Mouse (Mus musculus) gastrocnemius, postnatal 25 days (tissue): ENCODE measurements around the gene Tigd3. TPM values are rescaled to one million over a fixed set of nuclear protein-coding genes. Genes with fewer than 3 reads are reported as not detected.
"Not testable (repeated sequence)": the region's sequence is repeated elsewhere in the genome, so short reads cannot be mapped to it uniquely, and the experiment has no call there.

Experiments used
- DNase-seq: peaks from one replicate; pipeline ENCODE4 v3.0.0; 2022
- total RNA-seq, 2 experiments: library from RNA; stranded (reverse); gene quantifications; 1 replicate in 1 of 2; 2 replicates in 1 of 2; pipeline ENCODE4 v1.2.3; 2021

Gene Tigd3
- total RNA-seq, 2 experiments from 2014 or later = 0.15 to 0.35 TPM

DNA sequence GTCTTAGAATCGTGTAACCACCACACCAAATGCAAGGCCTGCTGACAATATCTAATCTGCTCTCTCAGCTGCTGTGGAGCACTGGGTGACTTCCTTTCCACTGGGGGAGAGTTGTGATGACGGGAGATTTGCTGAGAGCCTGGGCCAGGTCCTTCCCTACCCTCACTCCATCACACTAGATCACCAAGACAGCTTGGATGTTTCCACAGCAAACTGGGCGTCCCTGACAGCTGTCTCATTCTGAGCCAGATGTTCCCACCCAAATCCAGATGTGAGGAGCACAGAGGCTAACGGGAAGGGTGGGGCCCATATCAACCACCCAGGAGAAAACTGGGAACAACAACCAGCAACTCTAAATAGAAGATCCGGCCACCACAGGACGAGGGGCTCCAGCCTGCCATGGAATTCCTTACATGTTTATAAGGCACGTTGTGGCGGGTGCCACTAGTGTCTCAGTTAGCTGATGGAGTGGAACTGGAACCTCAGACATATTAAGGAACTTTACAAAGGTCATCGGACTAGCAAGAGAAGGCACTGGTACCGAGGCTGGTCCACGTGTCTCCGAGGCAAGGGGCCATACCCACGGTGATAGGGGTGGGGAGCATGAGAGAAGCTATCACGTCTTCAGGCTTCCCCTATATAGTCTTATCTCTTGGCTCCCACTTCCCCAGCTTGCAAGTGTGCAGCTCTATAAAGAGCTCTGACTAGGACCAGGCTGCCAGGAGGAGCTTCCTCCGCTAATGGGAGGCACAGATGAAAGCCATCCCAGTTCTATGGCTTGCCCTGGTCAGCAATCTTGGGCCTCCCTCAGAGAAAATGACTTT is 28.4 kb upstream of the Tigd3 start:
- DNase-seq = peak; percentile 70

DNA sequence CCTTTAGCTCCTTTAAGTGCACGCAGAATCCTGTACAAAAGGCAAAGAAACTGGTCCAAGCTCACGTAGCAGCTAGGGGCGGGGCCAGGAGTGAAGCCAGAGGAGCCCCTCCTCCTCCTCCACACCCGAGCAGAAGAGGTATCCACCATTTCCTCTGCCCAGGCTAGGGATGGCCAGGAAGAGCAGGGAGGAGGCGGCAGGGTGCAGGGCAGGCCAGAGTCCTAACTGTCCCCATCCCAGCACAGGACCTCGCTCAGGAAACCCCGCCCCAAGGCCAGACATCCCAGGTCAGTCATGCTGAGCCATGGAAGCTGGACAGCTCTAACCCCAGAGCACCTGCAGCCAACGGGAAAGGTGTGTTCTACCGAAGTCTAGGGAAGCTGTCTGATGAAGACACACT is 27.8 kb upstream of the Tigd3 start:
- no peak for DNase-seq

DNA sequence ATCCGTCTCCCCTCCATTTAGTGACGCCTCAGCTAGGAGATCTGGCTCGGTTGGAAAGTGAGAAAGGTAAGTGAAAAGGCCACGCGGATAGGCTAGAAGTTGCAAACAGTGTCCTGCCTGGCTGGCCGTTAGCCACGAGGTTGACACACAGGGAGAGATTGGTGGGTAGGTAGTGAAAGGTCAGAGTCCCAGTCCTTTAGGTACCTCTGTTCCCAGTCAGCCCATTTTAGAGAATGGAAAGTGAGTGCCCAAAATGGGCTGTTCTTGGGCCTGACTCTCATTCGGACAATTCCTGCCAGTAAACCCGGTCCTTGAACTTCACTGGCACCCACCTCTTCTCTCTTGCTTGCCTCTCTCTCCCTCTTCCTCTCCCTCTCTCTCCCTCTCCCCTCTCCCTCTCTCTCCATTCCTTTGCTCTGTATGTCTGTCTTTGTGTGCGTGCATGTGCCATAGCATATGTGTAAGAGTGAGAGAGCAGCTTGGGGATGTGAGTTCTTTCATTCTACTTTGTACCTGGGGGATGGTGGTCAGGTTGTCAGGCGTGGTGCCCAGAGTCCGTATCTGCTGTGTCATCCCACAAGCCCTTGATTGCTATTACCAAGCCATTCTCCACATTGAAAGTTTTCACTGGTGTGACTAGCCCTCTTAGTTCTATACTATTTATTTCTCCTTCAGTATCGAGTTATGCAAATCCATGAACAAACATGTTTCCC is 19.2 kb upstream of the Tigd3 start, which contains the start of gene Dpf2:
Gene Dpf2 (minus strand): TSS at position 4 of the 713 bp plus-strand sequence.
- no peak for DNase-seq

DNA sequence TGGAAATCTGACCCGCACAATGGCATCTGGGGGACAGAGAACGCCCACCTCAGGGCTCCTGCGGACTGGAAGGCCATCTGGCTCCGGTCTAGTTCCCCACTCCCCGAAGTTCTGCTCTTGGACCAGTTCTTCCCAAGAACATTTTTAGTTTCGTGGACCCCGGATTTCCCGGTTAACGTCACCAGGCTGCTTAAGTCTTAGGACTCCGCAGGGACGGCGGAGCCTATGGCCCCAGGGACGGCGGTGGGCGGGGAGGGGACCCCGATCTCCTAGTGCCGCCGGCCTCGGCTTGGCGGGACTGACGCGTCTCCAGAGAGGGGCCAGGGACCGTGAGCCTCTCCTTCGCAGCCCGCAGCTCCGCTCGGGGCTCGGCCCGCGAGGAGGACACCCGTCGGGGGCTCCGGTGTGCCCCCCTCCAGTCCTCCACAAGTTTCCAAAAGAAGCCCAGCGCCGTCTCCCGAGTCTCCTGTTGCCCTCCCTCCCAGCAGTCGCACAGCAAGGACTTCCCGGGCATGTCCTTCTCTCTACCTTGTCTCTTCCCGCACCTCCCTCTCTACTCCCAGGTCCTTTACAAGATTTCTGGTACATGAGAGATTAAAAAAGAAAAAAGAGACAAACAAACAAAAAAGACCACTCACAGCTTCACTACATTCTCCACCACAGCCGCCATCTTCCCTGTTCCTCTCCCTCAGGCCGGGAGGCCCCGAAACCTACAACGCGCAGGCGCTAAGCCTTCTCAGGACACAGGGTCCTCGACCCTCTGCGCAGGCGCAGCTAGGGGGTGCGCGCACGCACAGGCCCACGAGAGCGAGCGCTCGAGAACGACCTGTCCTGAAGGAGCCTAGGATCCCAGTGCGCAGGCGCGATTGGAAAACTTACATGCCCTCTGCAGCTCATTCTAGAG is 18.4 kb upstream of the Tigd3 start:
- DNase-seq = peak; percentile 99

DNA sequence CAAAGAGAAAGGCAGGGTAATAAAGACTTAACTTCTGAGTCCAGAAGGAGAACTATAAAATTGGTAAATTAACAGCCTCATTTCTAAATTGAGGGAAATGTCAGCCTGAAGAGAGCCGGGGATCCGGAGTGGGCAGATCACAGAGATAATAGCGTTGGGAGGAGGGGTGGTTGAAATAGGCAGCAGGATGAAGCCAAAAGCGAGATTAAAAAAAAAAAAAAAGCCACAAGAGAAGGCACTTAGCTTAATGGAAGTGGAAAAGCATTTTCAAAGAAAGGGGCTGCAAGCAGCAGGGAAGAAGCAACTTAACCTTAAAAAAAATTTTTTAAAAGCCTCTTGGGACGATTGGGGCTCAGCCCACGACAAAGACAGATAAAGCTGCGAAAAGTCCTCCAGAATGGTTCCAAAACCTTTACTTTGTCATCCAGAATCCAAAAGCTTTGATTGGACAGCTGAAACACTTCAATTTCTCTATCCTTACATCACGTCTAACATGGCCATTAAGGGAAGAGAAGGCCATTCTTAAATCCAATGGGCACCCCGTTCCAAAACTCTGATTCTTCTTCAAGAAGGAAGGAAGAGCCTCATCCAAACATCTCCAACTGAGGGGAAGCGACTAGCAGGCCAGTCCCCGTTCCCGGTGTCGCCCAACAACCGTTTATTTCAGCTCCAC is 17.6 kb upstream of the Tigd3 start:
- no peak for DNase-seq

DNA sequence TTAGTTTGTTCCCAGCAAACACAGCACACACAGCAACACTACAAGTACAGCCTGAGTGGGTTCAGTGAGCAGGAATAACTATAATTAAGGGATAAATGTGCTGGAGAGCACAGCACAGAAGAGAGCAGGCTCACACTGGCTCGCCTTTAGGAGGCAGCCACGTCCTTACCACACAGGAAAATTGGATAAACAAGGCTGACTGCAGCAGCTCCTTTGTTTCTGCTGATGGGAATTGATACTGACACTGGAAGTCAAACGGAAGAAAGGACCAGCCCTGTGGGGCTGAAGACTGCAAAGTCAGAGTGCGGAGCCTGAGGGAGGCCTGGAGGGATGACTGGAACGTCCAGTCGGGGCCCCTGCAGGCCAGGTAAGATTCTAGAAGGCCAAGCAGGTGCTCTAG is 16.3 kb upstream of the Tigd3 start:
- DNase-seq = no peak

DNA sequence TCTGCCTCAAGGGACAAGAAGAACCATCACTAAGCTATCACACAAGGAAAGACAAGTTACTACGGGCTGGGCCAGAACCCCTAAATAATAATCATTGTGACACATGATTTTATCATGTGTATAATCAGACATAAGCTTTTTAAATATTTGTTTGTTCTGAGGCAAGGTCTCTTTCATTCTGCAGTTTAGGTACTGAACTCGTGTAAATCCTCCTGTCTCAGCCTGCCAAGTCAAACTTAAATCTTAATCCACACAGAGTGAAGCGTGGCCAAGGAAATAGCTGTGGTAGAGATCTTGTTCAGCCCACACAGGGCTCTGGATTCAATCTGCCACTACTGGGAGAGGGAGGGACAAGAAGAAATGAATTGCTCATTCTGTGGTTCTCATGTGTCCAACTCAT is 13.3 kb upstream of the Tigd3 start:
- no peak for DNase-seq

DNA sequence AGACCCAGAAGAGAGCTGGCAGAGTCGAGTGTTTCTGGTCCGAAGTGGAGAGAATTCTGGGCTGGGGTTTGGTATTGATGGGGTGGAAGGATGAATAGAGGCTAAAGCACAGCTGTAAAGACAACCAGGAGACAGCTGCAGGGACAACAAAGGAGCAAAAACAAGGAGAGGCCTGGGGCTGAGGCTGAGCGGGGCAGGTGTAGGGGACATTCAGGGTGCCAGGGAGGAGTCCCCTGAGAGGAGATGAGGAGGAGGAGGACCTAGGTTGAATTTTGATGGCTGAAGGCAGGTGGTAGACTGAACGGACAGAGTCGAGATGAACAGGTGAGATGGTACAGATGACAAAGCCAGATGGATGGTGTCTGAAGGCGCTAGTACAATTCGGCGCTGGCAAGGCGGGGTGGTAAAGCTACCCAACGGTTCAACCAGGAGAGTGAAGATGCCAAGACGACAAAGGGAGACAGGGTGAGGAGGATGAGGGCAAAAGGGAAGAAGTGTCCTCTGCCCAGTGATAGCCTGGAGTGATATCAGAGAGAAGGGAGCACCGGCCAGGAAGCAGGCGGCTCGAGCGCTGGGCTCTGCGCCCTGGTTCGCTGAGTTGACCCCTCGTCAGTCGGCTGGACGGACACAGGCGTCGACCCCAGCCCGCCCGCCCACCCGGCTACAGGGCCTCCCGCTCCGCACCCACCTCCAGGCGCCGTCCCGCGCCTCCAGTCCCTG is 507 bp downstream of the Tigd3 start:
- DNase-seq = no peak

DNA sequence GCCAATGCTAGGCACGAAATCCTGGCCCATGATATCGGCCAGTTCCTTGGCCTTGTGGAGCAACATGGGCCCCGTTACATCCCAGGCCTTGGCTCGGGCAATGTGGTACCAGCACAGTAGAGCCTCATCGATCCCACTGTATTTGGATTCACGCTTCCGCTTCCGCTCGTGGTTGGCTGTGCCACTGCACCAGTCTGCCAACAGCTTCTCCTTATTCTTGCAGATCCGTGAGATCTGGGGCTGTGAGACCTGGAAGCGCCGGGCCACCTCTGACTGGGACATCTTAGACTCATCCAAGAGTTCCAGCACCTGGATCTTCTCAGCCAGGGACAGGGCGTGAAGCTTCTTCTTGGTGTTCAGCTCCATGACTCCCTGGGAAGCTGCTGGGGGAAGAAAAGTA is 1.2 kb downstream of the Tigd3 start:
- DNase-seq = no peak

DNA sequence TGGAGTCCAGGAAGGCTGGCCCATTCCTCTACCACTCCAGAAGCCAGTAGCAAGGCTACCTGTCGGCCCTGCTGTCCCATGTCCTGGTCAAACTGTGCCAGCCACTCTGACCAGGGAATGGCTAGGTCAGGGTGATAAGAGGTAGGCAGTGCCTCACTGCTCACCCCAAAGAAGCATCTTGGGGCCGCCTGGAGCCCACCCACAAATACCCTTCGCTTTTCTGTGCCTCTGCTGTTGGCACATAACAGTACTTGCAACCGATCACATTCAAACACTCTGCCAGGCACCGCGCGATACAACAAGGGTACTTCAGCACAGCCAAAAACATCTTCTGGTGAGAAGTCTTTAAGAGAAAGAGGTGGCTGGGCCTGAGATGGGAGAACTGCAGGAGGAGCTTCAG is 1.7 kb downstream of the Tigd3 start:
- no peak for DNase-seq

DNA sequence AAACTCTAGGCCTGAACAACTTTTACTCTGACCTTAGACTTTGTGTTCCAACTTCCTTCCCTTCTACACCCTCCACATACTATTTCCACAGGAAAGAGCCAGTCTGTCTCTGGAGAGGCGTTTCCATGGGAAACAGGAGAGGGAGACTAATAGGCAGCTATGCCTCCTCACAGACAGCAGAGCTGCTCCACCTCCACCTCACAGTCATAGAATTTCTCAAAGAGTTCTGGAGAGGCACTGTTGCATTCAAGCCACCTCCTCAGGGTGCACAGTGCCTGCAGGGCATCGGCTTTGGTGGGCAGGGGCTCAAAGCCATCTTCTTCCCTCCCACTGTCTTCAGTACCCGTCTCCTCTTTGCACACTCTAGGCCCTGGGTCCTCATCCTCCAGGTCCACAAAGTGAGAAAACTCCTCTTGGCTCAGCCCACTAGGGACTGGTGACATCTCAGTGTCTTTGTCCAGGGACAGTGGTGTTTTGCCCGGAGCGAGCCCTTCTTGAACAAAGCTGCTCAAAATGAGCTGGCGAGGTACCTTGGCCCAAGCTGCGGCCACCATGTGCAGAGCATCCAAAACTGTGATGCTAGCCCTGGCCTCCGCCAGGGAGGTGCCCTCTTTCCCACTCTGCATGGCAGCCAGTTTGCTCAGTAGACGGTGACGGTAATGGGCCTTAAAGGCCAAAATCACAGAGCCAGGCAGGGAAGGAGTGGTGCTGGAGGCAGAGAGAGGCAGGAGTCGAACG is 2.3 kb downstream of the Tigd3 start:
- DNase-seq = no peak

DNA sequence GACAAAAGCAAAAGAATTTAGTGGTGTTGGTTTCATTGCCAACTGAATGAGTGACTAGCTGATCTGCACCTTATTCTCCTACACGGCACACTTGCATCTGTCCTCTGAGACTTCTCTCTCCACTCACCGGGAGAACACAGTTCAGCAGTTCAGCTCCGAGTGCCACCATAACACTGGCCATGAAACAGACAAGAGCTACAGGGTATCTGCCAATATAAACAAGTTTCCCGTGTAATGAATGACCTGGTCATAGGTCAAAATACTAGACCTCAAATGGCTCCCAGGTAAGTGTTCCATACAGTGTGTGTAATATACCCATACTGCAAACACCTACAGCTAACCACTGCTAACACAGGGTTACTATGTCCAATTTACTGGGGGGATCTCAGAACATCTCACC is 4.7 kb downstream of the Tigd3 start:
- no peak for DNase-seq

DNA sequence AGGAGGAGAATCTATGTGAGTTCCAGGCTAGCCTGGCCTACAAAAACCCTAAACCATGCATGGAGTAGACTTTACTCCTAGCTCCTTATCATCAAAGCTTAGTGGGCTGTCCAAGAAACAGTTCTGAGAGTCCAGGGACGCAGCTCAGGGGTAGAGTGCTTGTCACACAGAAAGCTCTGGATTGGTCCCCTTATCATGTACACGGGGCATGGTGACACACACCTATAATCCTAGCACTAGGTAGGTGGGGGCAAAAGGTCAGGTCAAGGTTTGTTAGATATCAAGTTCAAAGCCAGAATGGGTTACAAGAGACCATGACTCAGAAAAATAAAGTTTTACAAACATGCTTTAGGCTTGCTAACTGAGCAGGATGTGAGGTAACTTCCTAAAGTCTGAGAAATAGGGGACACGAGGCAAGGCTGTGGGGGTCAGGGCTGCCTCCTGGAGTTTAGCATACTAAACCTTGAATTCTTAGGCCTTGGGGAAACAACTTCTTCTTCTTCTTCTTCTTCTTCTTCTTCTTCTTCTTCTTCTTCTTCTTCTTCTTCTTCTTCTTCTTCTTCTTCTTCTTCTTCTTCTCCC is 6.6 kb downstream of the Tigd3 start:
- no peak for DNase-seq

DNA sequence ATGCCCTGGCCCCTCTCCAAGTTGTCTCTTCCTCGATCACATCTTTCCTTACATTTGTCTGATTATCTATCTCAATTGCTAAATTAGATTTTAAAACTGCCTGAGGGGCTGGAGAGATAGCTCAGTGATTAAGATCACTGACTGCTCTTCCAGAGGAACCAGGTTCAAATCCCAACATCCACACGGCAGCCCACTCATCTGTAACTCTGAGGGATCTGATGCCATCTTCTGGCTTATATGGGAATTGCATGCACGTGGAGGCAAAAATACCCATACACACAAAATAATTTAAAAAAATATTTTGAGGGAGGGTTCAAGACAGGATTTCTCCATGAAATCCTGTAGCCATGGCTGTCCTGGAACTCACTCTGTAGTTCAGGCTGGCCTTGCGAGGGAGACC is 8.1 kb downstream of the Tigd3 start:
- no peak for DNase-seq

DNA sequence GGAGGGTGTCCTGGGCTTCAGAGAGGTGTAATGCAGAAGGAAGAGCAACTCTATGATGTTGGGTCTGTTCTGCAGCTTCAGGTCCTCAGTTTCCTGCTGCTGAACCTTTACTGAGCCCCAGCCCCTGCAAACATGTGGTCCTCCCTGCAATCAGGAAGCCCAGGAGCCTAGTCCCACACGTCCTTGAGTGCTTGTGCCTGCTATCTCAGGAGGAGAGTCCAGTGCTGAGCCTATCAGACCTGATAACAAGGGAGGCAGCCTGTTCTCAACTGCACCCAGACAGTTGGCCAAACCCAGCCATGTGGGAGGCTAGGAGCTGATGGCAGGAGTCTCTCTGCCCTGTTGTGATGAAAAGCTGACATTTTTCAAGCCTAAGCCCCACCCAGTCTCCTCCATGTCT is 10.0 kb downstream of the Tigd3 start:
- DNase-seq = no peak

DNA sequence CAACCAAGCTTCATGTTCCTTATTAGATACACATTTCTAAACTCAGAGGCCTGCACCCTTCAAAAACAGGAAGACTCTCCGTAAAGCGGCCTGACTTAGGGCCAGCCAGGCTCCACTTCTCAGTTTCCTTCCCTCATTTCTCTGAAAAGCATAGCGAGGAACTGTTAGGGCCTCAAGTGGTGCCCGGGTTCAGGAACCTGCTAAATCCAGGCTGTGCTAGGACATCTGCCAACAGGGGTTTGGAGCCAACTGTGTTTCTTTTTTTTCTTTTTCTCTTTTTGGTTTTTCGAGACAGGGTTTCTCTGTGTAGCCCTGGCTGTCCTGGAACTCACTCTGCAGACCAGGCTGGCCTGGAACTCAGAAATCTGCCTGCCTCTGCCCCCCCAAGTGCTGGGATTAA is 11.9 kb downstream of the Tigd3 start:
- not testable (repeated sequence) for DNase-seq

DNA sequence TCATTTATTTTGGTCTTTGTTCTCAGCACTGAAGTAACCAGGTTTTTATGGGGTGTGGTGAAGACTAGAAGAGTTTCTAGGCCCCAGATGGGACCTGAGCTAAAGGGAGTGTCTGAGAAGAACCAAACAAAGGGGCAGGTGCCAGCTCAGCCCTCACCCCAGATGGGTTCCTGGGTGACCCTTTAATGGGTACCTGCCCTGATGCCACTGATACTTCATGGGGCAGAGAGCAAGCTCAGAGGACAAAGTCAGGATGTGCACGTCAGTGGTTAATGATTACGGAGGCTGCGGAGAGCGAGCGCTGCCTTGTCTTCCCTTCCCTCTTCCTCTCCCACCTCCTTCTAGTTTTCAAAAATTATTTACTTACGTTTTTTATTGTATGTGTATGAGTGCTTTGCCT is 12.8 kb downstream of the Tigd3 start:
- no peak for DNase-seq

DNA sequence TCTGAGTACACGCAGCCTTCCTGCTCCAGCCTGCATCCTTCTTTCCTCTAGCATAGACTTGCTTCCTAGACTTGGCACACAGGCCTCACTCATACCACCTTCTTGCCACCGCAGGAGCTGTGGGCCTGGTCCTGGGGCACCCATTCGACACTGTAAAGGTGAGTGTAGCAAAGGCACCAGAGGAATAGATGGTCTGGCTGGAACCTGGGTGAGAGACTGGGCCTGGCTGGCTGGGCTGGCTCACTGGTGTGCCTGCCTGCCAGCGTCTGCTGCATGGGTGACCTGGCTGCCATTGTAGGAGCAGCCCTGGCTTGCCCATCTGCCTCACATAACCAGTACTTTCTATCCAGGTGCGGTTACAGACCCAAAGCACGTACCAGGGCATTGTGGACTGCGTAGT is 14.2 kb downstream of the Tigd3 start:
- no peak for DNase-seq

DNA sequence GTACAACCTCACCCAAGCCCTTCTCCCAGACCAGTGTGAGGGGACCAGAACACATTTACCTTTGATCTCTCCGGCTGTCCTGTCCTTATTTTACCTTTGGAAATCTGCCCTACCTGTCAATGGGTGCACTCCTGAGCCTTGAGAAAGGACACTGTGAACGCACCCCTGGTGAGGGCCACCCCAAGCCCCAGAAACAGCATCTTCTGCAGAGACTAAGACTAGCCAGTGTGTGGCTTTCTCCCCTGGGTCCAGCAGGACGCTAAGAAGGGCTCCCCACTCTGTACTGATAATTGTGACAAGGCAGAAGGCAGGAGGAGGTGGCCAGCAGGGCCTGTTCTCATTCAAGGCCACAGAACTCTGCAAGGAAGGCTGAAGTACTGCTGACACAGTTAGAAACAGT is 15.0 kb downstream of the Tigd3 start:
- DNase-seq = no peak

DNA sequence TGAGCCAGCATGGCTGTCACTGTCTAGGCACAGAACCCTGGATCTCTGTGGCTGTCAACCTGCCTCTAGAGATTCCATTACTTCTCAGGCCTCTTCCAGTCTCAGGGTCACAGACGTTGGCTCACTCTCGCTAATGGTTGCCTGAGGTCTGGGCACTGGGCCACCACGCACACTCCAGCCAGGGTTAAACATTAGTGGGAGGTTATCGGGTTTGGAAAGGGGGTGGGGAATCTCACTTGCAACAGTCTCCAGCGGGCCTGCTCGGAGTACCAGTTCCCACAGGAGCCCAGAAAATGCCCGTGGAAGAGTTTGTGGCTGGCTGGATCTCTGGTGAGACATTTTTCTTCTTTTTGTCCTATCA is 15.6 kb downstream of the Tigd3 start:
- DNase-seq = peak; percentile 42
